Mouse (Mus musculus): ENCODE data around the gene Mettl8.

Mettl8 gene

DNA sequence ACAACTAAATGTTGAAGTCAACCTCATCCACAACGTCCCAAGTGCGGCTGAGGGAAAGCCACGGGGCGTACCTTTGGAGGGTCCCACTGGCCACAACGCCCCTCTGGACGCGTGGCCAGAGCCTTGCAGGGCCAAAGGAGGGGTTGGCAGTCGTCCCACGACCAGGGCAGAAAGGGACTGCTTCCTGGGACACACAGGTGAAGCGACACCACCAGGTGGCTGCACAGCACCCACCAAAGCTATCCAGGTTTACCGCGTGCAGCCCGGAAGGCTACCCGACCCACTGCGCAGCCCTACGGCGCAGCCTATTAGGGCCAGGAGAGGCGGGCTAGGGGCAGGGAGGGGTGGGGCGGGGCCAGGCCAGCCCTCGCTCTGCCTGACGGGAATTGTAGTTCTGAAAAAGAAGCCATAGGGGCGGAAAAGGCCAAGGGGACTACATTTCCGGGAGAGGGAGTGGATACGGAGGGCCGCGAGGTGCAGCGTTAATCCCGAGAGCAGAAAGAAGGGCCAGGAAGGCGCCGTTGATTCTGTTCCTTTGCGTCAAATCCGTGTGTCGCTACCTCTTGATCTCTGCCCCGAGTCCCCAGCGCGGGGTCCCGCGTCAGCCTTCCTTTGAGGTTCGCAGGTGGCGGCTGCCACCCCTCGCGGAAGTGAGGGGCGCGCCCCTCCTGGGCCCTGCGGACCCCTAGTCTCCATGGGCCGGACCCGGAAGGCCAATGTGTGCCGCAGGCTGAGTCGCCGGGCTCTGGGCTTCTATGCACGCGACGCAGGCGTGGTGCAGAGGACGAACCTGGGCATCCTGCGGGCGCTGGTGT is at the start of gene Mettl8, which contains the start of gene Dcaf17:
Mettl8 (minus strand) TSS at position 284 of the 815 bp plus-strand sequence.
Dcaf17 (plus strand) TSS at position 29 of the 815 bp plus-strand sequence.
- ChIA-PET POLR2A (interaction anchor here (0.6 to 2.1 kb wide), 26 partner anchors 10 to 1035 kb away, joined by 3 to 8 read pairs (median 4); partner anchors contain the start of genes Dync1i2 (in 1 of the 4), Gm26558 (in 1 of the 4) and Gorasp2 (in 1 of the 4)), CTCF (interaction anchor here (0.6 to 1.3 kb wide), 6 partner anchors 16 to 392 kb away, joined by 3 to 7 read pairs (median 4); no protein-coding TSS in a partner anchor)

DNA sequence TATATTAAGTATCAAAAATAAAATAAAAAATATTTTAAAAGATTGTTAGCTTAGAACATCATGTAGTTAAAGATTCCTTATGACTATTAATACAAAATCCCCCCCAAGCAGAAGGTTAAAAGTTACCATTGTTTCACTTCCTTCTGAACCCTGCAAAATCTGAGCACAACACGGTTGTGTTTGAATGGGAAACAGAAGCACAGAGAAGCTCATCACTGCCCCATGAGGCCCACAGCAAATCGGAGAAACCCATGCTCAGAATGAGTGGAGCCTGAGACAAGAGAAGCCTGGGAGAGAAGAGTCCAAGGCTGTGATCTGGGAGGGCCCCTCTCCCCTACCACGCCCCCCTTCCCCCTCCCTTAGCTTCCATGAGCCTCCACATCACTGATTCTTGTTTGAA is 49.3 kb upstream of the Mettl8 start:
- POLR2A ChIA-PET = interaction anchor here in 2 of 4 experiments (0.6 to 1.2 kb wide), 4 partner anchors 13 to 404 kb away, joined by 3 to 5 read pairs (median 4); partner anchors contain the start of gene Cybrd1 (in 1 of the 2)
- CTCF ChIA-PET = interaction anchor here in 1 of 4 experiments (0.5 kb wide), 1 partner anchor 56 kb away, joined by 4 read pairs; no protein-coding TSS in a partner anchor

DNA sequence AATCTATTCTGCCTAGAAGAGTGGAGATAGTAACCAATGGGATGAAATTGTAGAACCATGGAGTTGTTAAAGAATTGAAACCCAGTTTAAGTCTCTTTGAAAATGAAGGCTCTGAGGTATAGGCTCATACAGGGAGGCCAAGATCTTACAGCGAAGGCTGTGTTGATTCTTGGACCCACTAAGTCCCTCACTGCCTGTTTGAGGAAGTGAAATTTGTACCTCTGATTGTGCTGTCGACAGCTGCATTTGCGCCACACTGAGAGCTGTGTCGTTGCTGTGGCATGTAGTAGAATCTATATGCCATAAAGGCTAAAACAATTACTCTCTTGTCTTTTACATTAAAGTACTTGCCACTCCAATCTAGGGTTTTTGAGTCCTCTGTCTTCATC is 47.9 kb upstream of the Mettl8 start:
- CTCF ChIA-PET = no interaction called here

DNA sequence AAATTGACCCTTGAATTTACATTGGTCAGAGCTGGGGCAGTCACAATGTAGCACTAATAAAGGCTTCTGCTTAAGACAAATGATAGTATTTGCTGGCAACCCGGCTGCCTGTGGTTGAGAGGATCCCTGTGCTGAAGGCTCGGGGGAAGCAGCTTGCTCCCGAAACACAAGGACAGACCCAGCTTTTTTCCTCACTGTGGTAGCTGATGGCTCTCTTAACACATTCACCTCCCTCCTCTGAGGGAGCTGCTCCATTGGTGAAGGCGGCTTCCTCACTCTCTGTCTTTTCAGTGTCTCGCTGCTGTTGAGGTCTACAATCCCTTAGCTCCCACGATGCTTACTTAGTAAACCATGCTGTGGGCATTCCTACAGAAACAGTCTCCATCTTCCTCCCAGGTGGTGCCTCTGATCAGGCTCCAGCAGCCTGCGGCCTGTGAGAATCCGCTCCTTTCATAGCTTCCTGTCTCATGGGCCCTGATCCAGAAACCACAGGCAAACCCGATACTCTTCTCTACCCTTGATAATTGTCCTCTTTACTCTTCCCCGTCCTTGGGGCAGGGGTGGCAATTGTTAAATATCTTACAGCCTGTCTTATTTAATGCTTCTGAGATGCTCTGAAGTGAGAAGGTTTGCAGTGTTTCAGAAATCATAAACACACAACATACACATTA is 47.4 kb upstream of the Mettl8 start:
- CTCF ChIA-PET = no interaction called here
- POLR2A ChIA-PET = interaction anchor here in 1 of 4 experiments (0.7 kb wide), 1 partner anchor 11 kb away, joined by 3 read pairs; no protein-coding TSS in a partner anchor

More for the DNA sequence above, 47.9 kb upstream of the Mettl8 start:
- POLR2A ChIA-PET = interaction anchor here in 1 of 4 experiments (0.7 kb wide), 1 partner anchor 12 kb away, joined by 3 read pairs; no protein-coding TSS in a partner anchor

DNA sequence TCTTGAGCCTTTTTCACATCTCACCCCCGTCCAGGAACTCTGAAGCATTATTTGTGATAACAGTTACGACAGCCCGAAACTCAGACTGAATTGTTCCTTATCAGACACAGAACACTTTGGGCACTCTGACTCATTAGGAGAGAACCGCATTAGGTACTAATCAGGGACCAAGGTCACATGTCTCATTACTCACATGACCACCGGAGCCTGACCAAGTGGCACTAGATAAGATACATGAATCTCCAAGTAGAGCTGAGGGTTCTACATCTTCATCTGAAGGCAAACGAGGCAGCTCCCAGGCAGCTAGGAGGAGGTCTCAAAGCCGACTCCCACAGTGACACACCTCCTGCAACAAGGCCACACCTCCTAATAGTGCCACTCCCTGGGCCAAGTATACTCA is 40.8 kb upstream of the Mettl8 start:
- POLR2A ChIA-PET = interaction anchor here in 1 of 4 experiments (0.9 to 1.5 kb wide), 3 partner anchors 10 to 14 kb away, joined by 3 to 5 read pairs (median 3); no protein-coding TSS in a partner anchor
- CTCF ChIA-PET = no interaction called here

DNA sequence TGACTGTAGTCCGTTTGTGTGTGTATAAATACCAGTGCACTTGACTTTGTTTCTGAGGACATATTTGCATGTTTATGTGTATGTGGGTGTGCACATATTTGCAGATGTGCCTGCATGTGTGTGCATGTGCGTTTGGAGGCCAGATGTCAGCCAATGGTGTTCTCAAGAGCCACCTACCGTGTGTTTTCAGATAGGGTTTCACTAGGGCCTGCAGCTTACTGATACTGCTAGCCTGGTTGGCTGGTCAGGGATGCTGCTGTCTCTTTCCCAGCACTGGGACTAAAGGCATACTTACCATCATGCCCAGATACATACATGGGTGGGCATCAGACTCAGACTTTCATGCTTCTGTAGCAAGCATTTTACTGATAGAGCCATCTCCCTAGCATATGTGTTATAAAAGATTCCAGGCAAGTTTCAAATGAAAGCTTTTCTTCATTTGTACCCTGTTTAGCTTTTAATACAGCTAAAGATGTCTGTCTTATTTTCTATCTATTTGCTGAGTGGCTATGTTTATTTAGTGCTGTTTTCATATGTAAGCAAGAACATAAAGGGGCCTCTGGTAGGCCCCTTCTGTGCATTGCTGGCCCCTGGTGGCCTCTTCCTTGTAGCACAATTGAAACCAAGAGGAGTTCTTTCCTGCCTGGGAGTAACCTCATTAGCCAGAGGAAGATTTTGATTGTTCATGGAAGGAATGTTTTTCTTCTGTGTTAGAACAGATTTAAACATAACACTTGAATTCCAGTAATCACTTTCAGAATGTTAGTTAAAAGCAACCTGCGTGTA is 35.5 kb upstream of the Mettl8 start:
- POLR2A ChIA-PET = interaction anchor here in 2 of 4 experiments (0.6 to 0.9 kb wide), 3 partner anchors 12 to 379 kb away, joined by 3 read pairs; no protein-coding TSS in a partner anchor
- CTCF ChIA-PET = interaction anchor here in 1 of 4 experiments (0.6 kb wide), 1 partner anchor 362 kb away, joined by 3 read pairs; the partner anchor contains the start of gene Metap1d

DNA sequence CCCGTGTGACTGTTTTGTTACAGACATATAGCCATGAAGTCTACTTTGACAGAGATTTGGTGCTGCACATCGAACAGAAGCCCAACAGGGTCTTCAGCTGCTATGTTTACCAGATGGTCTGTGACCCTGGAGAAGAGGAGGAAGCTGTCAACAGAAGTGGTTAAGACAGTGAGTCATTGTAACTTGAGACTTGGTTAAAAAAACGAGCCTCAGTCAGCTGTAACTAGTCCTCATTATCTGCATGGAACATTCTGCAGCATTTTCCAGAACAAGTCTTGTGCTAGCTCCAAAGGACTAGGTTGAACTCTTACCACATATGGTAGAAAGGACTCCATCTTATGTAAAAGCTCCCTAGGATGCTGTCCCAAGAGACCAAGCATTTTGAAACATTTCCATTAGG is 34.4 kb upstream of the Mettl8 start:
- POLR2A ChIA-PET = interaction anchor here in 2 of 4 experiments (0.6 to 1.1 kb wide), 3 partner anchors 9 to 378 kb away, joined by 3 to 4 read pairs (median 3); no protein-coding TSS in a partner anchor
- CTCF ChIA-PET = no interaction called here

DNA sequence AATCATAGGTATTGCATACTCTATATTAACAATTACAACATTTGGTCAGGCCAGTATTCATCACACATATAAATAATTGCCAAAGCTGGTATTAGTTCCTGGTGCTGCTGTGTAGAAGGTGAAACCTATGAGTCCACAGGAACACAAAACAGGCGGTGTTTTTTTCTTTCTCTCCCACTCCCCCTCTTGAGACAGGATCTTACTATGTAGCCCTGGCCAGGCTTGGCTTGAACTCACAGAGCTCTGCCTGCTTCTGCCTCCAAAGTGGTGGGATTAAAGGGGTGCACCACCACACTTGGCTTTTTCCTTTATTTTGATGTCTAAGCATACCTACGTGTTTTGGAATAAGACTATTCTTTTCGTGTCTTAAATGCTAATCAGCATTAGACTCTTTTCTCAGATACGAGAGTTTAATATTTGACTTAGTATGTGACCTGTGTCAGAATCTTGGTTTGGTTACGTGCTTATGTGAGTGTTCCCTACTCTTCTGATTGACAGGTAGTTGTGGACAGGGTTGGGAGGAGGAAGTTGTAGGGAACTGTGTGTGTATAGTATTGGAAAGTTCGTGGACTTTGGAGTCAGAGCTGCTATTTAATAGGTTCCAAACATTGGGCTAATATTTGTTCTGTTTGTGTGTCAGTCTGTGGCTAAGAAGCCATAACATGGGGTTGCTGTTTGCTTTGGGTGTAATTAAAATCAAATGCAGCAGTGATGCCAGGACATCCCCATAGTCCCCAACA is 28.2 kb upstream of the Mettl8 start:
- CTCF ChIA-PET = no interaction called here
- POLR2A ChIA-PET = no interaction called here

DNA sequence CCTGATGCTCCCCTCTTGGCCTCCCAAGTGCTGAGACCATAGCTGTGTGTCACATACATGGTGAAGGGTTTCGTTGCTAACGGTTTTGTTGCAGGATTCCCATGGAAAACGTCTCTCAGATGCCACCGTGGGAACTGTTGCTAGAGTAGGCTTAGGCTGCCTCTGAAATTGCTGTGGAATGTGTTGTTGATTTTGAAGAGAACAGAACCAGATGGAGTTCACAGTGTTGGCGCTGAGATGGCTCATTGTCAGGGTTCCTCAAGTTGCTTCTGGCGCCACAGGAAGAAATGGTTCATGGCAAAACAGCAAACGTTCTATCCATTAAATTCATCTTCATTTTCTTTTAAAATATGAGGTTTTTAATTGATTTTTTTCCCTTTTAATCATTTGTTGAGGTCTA is 27.0 kb upstream of the Mettl8 start:
- ChIA-PET POLR2A (no interaction called here), CTCF (no interaction called here)

DNA sequence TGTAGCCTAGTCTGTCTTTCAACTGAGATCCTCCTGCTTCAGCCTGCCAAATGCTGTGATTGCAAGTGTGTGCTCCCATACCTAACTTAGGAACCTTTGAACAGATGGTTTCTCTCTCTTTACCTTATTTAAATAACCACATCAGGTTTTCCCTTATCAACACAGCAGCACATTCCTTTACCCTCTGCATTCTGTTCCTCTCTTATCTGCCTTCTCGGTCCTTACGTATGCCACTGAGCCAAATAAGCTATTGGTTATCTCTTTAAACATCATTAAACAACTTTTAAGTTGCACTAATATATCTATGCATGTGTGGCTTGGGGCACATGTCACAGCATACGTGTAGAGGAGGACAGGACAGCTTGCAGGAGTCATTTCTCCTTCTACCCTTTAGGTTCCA is 18.4 kb upstream of the Mettl8 start:
- POLR2A ChIA-PET = no interaction called here
- CTCF ChIA-PET = no interaction called here

DNA sequence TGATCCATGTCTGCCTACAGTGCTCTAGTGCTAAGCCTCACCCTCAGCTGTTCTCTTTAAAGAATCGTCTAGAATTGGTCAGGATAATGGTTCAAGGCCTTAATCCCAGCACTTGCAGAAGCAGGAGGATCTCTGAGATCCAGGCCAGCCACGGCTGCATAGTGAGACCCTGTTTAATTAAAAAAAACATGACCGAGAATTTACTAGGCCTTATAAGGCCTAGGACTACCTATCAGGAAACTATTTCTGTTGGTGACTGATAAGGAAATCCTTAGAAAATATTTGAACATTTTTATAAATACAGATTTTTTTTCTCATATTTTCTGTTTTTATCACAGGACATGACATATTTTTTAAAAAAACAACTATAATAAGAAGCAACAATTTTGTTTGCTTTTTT is 17.9 kb upstream of the Mettl8 start:
- POLR2A ChIA-PET = no interaction called here
- CTCF ChIA-PET = no interaction called here

DNA sequence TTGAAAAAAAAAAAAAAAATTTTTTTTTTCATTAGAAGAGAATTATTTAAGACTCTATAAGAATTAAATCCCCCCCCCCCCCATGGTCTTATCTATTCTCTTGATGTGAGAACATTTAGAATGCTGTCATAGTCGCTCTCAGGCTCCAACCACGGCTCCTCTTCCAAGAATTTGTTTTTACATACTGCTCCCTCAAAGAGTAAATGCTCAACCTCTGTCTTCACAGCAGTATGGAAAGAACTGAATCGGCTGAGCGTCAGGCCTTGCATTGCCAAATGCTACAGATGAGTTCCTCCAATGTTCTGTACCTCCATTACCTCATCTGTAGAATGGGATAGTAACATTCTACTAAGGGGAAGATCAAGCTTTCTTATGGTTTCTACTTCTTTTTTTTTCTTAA is 16.2 kb upstream of the Mettl8 start:
- POLR2A ChIA-PET = interaction anchor here in 1 of 4 experiments (0.6 to 0.8 kb wide), 2 partner anchors 17 to 1556 kb away, joined by 3 read pairs; no protein-coding TSS in a partner anchor
- CTCF ChIA-PET = interaction anchor here in 1 of 4 experiments (1.0 kb wide), 1 partner anchor 335 kb away, joined by 3 read pairs; no protein-coding TSS in a partner anchor

DNA sequence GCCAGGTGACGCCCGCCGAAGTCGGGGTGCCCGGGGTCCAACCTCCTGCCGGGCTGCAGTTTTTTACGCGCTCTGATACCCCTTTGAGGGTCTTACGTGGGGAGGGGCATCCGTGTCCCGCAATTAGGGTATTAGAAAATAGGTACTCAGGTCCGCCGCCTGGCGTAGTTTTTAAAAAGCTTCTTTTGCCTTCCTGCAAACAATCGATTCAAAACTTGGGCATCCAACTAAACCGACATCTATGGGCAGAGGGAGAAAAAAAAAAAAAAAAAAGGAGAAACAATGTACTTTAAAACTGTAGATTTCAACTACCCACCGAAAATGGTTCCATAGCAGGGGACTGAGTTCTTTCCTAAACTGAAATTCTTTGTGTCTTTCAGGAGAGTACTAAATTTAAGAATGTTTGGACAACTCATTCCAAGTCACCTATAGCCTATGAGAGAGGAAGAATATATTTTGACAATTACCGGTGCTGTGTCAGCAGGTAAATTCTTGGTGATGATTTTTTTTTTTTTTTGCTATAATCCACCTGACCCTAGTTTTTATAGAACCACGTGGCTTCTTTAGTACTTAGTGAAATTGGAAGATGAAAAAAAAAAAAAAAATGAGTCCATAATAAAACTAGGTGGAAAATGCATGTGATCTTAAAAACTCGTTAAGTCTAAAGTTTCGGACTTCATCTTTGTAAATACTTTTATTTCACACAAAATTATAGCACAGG is 892 bp upstream of the Mettl8 start:
- CTCF ChIA-PET = interaction anchor here in 2 of 4 experiments (0.5 to 0.6 kb wide), 2 partner anchors 17 to 107 kb away, joined by 3 to 4 read pairs; no protein-coding TSS in a partner anchor
- POLR2A ChIA-PET = interaction anchor here in 3 of 4 experiments (0.6 to 1.5 kb wide), 5 partner anchors 134 to 887 kb away, joined by 3 to 4 read pairs (median 4); no protein-coding TSS in a partner anchor

DNA sequence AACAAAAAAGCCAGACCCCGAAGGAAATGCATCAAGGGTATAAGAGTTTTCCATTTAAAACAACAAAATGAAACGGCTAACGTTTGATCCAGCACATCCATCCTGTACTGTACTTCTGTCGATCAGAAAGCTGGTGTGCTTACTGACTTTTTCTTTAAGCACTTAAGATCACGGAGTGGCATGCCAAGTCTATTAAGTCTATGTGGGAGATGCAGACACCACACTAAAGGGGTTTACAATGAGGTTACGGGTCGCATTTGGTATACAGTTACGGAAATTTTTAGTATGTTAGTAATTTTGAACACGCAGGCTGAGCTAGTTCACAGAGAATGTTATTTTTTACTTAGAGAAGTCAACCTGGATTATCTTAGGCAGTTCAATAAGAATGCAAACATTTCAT is 667 bp downstream of the Mettl8 start:
- ChIA-PET POLR2A (interaction anchor here in 3 of 4 experiments (0.6 to 2.1 kb wide), 28 partner anchors 9 to 502 kb away, joined by 3 to 8 read pairs (median 4); partner anchors contain the start of genes Dync1i2 (in 1 of the 3), Gm26558 (in 1 of the 3) and Gorasp2 (in 1 of the 3)), CTCF (interaction anchor here in 3 of 4 experiments (0.6 to 1.3 kb wide), 8 partner anchors 15 to 391 kb away, joined by 3 to 7 read pairs (median 3); no protein-coding TSS in a partner anchor)

DNA sequence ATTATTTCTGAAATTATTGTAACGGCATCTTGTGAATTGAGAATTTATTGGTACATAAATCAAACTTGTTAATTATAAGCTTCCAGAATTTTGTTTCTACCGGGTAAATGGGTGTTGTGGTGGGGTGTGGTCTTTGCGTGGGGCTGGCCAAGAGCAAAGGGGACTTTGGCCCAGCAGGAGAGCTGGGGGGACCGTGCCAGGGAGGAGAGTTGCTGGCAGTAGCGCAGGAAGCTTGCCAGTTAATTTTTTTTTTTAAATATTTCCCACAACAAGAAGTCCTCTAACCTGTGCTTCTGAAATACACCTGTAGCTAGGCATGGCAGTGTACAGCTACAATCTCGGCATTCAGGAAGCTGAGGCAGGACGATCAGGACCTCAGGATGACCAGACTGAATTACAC is 4.9 kb downstream of the Mettl8 start:
- ChIA-PET CTCF (interaction anchor here in 3 of 4 experiments (0.7 to 1.6 kb wide), 4 partner anchors 14 to 65 kb away, joined by 3 to 9 read pairs (median 4); no protein-coding TSS in a partner anchor), POLR2A (interaction anchor here in 2 of 4 experiments (0.7 to 2.1 kb wide), 9 partner anchors 9 to 406 kb away, joined by 3 to 7 read pairs (median 4); partner anchors contain the start of gene Hat1 (in 1 of the 2))

DNA sequence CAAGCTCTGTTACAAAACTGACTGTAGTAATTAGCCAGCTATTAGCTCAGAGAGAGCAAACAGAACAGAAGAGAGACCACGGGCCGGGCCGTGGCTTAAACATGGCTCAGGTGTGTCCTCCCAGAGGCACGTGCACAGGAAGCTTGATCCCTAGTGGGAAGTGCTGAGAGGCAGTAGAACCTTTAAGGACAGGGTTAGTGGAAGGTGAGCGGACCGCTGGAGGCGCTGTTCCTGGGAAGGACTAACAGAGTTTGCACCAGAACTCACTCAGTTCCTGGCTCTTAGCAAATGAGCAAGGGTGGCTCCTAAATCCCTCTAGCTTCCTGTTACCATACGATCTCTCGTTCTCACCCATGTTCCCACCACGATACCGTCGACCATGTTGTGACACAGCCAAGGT is 6.5 kb downstream of the Mettl8 start:
- CTCF ChIA-PET = interaction anchor here (0.6 to 2.0 kb wide), 25 partner anchors 9 to 493 kb away, joined by 3 to 15 read pairs (median 3); partner anchors contain the start of gene Dync1i2 (in 1 of the 4)
- POLR2A ChIA-PET = interaction anchor here (0.7 to 2.1 kb wide), 11 partner anchors 9 to 359 kb away, joined by 3 to 7 read pairs (median 4); no protein-coding TSS in a partner anchor

Measured in embryonic stem cell, embryonic (primary cell).